Mouse (Mus musculus) Muller cell, postnatal 12 days (primary cell): Measurements from ENCODE around the gene Tnr.
A peak's percentile ranks its signal among the peaks of the same experiment; 100 is the strongest.

Experiments used
- DNase-seq: peaks from one replicate; pipeline ENCODE4 v3.0.0-alpha.2; 2015; ENCODE audit errors: inconsistent ontology term

Gene Tnr

GRCm38 (mm10) chr1:159566046-159566445 lies 42.5 kb downstream of the Tnr start:
- no peak for DNase-seq

- DNase-seq: no peak
Measured at GRCm38 (mm10) chr1:159567171-159567570, 43.6 kb downstream of the Tnr start.

GRCm38 (mm10) chr1:159570270-159570669 lies 46.7 kb downstream of the Tnr start:
- no peak for DNase-seq

- DNase-seq: no peak
Measured at GRCm38 (mm10) chr1:159570831-159571230, 47.3 kb downstream of the Tnr start.

- DNase-seq: no peak
Measured at GRCm38 (mm10) chr1:159571951-159572350, 48.4 kb downstream of the Tnr start.

- DNase-seq: no peak
Measured at GRCm38 (mm10) chr1:159573116-159573515, 49.5 kb downstream of the Tnr start.

GRCm38 (mm10) chr1:159574661-159575060 lies 51.1 kb downstream of the Tnr start:
- no peak for DNase-seq

GRCm38 (mm10) chr1:159576246-159576645 lies 52.7 kb downstream of the Tnr start:
- no peak for DNase-seq

- DNase-seq: no peak
Measured at GRCm38 (mm10) chr1:159578391-159578790, 54.8 kb downstream of the Tnr start.

- DNase-seq: no peak
Measured at GRCm38 (mm10) chr1:159580335-159580921, 56.9 kb downstream of the Tnr start.

- no peak for DNase-seq
Measured at GRCm38 (mm10) chr1:159583877-159584276, 60.3 kb downstream of the Tnr start.

- DNase-seq: peak; percentile 16
Measured at GRCm38 (mm10) chr1:159588741-159589140, 65.2 kb downstream of the Tnr start.

GRCm38 (mm10) chr1:159594099-159595058 lies 70.8 kb downstream of the Tnr start:
- DNase-seq: peak; percentile 72

GRCm38 (mm10) chr1:159595729-159596128 lies 72.2 kb downstream of the Tnr start:
- DNase-seq: peak; percentile 83

- no peak for DNase-seq
Measured at GRCm38 (mm10) chr1:159596640-159597039, 73.1 kb downstream of the Tnr start.

GRCm38 (mm10) chr1:159613561-159613960 lies 90.0 kb downstream of the Tnr start:
- no peak for DNase-seq

GRCm38 (mm10) chr1:159614062-159614601 lies 90.6 kb downstream of the Tnr start:
- DNase-seq: no peak

- DNase-seq: no peak
Measured at GRCm38 (mm10) chr1:159614644-159615431, 91.3 kb downstream of the Tnr start.

- no peak for DNase-seq
Measured at GRCm38 (mm10) chr1:159615686-159616085, 92.1 kb downstream of the Tnr start.

- no peak for DNase-seq
Measured at GRCm38 (mm10) chr1:159619205-159619604, 95.6 kb downstream of the Tnr start.

GRCm38 (mm10) chr1:159621321-159621720 lies 97.8 kb downstream of the Tnr start:
- peak; percentile 33 for DNase-seq

- DNase-seq: no peak
Measured at GRCm38 (mm10) chr1:159629119-159629518, 105.5 kb downstream of the Tnr start.
